Mouse (Mus musculus): ENCODE measurements at regions not wholly inside any gene's neighbourhood (a gene's known extent, or its start where the extent isn't known, plus 50 kb on each side); places are given as distances from the start of the nearest gene placed in this dataset.

DNA sequence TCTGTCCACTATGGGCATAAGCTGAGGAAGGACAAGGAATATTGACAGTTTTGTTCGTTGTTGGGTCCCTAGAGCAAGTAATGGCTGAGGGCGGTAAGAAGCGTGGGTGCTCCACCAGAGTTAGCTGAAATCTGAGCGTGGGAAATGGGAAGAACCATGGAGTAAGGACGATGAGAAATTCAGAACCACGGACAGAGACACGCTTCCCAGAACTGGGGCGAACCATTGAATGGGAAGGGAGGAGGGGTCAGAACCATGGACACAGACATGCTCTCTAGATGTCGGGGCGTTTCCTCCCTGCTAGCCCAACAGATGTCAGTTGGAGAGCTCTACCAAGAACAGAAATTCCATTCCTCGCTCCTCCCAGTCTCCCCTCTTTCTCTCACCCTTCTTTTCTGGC lies 238.2 kb upstream of the Srrm4 start:
- WGBS = 17% methylated on average over 9 of the region's 11 CpGs
- H3K9ac ChIP-seq (ENCODE audit: low read depth, low read length) = no peak overlapping the region
- no peak overlapping the region for H3K27ac ChIP-seq (ENCODE audit: low read depth, low read length)
- DNase-seq (ENCODE audit: low spot score) (peak; percentile 36), ATAC-seq (replicated peaks; ENCODE audit: low FRiP score) (no peak)
- H3K4me1 ChIP-seq (replicated peaks; ENCODE audit: control insufficient read depth, insufficient read depth, low read length) = no peaks in the 10 kb centered on the region
- H3K4me2 ChIP-seq = no peak overlapping the region
- H3K9me3 ChIP-seq (ENCODE audit: control insufficient read depth, low read length) = peaks cover 2% of the 10 kb centered on the region; the same call in 1 of the 2 replicates
- H3K4me3 ChIP-seq (ENCODE audit: low read depth, low read length) = no peak overlapping the region
- H3K36me3 ChIP-seq (ENCODE audit: control insufficient read depth, insufficient read depth, low read length) = no peaks in the 10 kb centered on the region
- no peaks in the 10 kb centered on the region for H3K27me3 ChIP-seq (replicated peaks; ENCODE audit: control insufficient read depth, insufficient read depth, low read length)

DNA sequence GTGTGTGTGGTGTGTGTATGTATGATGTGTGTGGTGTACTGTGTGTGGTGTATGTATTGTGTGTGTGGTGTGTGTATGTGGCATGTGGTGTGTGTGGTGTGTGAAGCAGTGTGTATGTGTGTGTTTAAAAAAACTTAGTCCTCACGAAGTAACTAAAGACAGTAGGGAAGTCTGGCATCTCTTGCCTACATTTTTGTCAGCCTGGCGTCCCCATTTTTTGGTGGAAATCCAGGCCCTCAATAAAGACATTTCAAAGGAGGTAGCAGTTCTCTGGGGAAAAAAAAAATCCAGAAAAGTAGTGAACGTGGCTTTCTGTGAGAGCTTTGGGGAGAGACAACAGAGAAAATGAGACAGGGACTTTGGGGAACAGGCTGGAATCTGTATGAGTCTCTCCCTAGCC lies 231.6 kb upstream of the Srrm4 start:
- Histone ChIP-seq H3K9ac (ENCODE audit: low read depth, low read length) (no peak overlapping the region), H3K27ac (ENCODE audit: low read depth, low read length) (no peak overlapping the region), H3K9me3 (ENCODE audit: control insufficient read depth, low read length) (no peaks in the 10 kb centered on the region), H3K4me2 (no peak overlapping the region), H3K27me3 (replicated peaks; ENCODE audit: control insufficient read depth, insufficient read depth, low read length) (no peaks in the 10 kb centered on the region), H3K36me3 (ENCODE audit: control insufficient read depth, insufficient read depth, low read length) (no peaks in the 10 kb centered on the region), H3K4me3 (ENCODE audit: low read depth, low read length) (no peak overlapping the region), H3K4me1 (replicated peaks; ENCODE audit: control insufficient read depth, insufficient read depth, low read length) (no peaks in the 10 kb centered on the region)
- ATAC-seq (replicated peaks; ENCODE audit: low FRiP score) (no peak), DNase-seq (ENCODE audit: low spot score) (no peak)
- 70% methylated on average over 3 of the region's 3 CpGs for WGBS

DNA sequence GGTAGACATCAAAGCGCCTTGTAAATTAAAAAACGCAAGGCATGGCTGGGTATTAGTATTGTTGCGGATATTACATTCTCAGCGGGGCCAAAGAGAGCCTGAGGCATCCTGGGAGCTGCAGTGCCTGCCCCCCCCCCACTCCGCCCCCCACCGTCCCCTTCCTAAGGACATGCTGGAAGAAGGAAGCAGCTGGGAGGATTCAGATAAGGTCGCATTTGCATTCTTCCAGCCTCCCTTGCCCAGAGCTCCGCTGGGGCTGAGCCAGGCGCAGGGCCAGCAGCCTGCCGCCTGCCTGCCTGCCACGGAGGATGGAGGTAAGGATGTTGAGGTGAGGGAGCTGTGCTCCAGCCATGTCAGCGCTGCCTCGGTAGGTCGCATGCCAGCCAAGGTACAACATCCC lies 230.5 kb upstream of the Srrm4 start:
- Histone ChIP-seq H3K4me2 (no peak overlapping the region), H3K4me3 (ENCODE audit: low read depth, low read length) (no peak overlapping the region), H3K27me3 (replicated peaks; ENCODE audit: control insufficient read depth, insufficient read depth, low read length) (no peaks in the 10 kb centered on the region), H3K9me3 (ENCODE audit: control insufficient read depth, low read length) (peaks cover under 1% of the 10 kb centered on the region; the same call in 1 of the 2 replicates), H3K9ac (ENCODE audit: low read depth, low read length) (no peak overlapping the region), H3K36me3 (ENCODE audit: control insufficient read depth, insufficient read depth, low read length) (no peaks in the 10 kb centered on the region), H3K27ac (ENCODE audit: low read depth, low read length) (no peak overlapping the region), H3K4me1 (replicated peaks; ENCODE audit: control insufficient read depth, insufficient read depth, low read length) (no peaks in the 10 kb centered on the region)
- ATAC-seq (replicated peaks; ENCODE audit: low FRiP score) (no peak), DNase-seq (ENCODE audit: low spot score) (no peak)
- 15% methylated on average over 14 of the region's 14 CpGs for WGBS

DNA sequence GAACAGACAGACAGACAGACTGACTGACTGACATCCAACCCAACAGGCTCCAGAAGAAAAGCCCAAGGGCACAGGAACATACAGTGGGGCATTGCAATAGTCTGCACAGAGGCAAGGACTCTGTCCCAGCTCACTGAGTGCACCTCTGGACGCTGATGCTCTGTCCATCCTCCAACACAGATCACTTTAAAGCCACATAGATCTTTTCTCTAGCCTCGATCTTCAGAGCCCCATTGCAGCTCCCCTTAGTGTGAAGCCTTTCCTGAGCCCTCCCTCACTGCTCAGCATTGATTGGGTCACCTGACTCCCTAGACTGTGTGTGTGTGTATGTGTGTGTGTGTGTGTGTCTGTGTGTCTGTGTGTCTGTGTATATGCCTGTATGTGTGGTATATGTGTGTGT lies 218.2 kb upstream of the Srrm4 start:
- no peaks in the 10 kb centered on the region for H3K27me3 ChIP-seq (replicated peaks; ENCODE audit: control insufficient read depth, insufficient read depth, low read length)
- H3K4me2 ChIP-seq = no peak overlapping the region
- DNase-seq (ENCODE audit: low spot score) = no peak
- 47% methylated on average over 2 of the region's 2 CpGs for WGBS
- ATAC-seq (replicated peaks; ENCODE audit: low FRiP score) = no peak
- no peaks in the 10 kb centered on the region for H3K4me1 ChIP-seq (replicated peaks; ENCODE audit: control insufficient read depth, insufficient read depth, low read length)
- H3K27ac ChIP-seq (ENCODE audit: low read depth, low read length) = no peak overlapping the region
- no peaks in the 10 kb centered on the region for H3K9me3 ChIP-seq (ENCODE audit: control insufficient read depth, low read length)
- H3K9ac ChIP-seq (ENCODE audit: low read depth, low read length) = no peak overlapping the region
- H3K36me3 ChIP-seq (ENCODE audit: control insufficient read depth, insufficient read depth, low read length) = no peaks in the 10 kb centered on the region
- H3K4me3 ChIP-seq (ENCODE audit: low read depth, low read length) = no peak overlapping the region

DNA sequence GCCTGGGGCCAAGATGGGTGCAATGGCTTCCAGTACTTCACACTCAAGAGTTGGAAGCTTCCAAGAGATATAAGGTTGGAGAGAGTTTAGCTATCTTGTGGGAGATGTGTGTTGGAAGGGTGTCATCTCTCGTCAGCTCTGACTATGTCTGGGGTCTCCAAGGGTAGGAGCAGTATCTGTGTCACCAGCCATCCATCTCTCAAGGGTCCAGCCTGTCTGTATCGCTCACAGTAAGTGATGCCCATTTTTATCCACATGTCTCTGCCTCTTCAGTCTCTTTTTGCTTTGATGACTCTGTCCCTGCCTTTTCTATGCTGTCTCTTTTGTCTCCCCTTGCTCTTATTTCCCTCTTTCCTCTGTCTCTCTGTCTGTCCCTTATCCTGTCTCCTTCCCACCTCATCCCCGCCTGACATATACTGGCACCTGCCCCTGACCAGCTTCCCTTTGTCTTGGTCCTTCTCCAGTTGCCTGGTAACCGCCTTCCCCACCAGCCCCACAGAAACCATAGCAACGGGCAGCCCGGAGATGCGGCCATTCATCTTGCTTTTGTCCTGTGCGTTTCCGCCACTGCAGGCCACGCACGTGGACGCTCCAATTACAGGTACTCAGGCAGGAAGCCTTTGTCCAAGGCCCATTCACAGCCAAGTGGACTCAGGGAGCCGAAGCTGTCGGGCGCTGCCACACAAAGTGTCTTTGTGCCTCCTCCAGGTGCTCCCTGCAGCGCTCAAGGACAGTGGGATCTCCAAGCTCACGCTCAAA lies 217.6 kb upstream of the Srrm4 start:
- Histone ChIP-seq H3K27me3 (replicated peaks; ENCODE audit: control insufficient read depth, insufficient read depth, low read length) (no peaks in the 10 kb centered on the region), H3K27ac (ENCODE audit: low read depth, low read length) (no peak overlapping the region), H3K36me3 (ENCODE audit: control insufficient read depth, insufficient read depth, low read length) (no peaks in the 10 kb centered on the region), H3K4me3 (ENCODE audit: low read depth, low read length) (no peak overlapping the region), H3K4me1 (replicated peaks; ENCODE audit: control insufficient read depth, insufficient read depth, low read length) (no peaks in the 10 kb centered on the region), H3K9ac (ENCODE audit: low read depth, low read length) (no peak overlapping the region), H3K4me2 (no peak overlapping the region), H3K9me3 (ENCODE audit: control insufficient read depth, low read length) (no peaks in the 10 kb centered on the region)
- no peak for DNase-seq (ENCODE audit: low spot score)
- ATAC-seq (replicated peaks; ENCODE audit: low FRiP score) = no peak
- 62% methylated on average over 17 of the region's 17 CpGs for WGBS

DNA sequence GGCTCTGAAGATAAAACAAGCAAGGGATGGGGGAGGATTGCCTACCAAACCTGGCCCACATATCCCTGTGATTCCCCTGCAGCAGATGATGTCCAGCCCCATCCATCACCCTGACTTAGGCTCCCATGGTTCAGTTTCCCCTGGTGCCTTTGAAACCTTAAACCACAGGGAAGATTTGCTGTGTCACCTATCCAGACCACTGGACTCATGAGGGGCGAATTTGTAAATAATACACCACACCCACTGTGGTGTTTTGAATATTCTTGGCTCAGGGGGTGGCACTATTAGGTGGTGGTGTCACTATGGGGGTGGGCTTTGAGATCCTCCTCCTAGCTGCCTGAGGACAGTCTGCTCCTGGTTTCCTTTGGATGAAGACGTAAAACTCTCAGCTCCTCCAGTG lies 205.8 kb upstream of the Srrm4 start:
- no peaks in the 10 kb centered on the region for H3K4me1 ChIP-seq (replicated peaks; ENCODE audit: control insufficient read depth, insufficient read depth, low read length)
- H3K27ac ChIP-seq (ENCODE audit: low read depth, low read length) = no peak overlapping the region
- H3K9ac ChIP-seq (ENCODE audit: low read depth, low read length) = no peak overlapping the region
- no peaks in the 10 kb centered on the region for H3K9me3 ChIP-seq (ENCODE audit: control insufficient read depth, low read length)
- no peak for ATAC-seq (replicated peaks; ENCODE audit: low FRiP score)
- H3K4me3 ChIP-seq (ENCODE audit: low read depth, low read length) = no peak overlapping the region
- no peaks in the 10 kb centered on the region for H3K27me3 ChIP-seq (replicated peaks; ENCODE audit: control insufficient read depth, insufficient read depth, low read length)
- 41% methylated on average over 2 of the region's 2 CpGs for WGBS
- no peaks in the 10 kb centered on the region for H3K36me3 ChIP-seq (ENCODE audit: control insufficient read depth, insufficient read depth, low read length)
- DNase-seq (ENCODE audit: low spot score) = no peak
- no peak overlapping the region for H3K4me2 ChIP-seq

DNA sequence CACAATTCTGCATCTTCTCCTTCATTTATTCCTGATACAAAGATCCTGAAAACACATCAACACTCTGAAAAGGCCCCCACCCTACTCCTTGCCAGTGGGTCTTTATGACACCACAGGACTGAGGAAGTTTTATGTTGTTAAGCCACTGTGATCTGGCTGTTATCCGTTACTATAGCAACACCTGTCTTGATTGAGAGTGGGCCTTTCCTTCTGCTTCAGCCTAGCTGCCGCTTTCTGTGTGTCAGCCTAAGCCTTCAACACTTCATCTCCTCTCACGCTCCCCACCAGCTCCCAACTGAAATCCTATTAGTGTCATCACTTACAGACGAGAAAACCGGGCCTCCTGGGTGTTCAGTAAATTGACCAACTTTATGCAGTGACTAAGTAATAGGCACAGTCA lies 203.6 kb upstream of the Srrm4 start:
- Histone ChIP-seq H3K4me3 (ENCODE audit: low read depth, low read length) (no peak overlapping the region), H3K4me1 (replicated peaks; ENCODE audit: control insufficient read depth, insufficient read depth, low read length) (no peaks in the 10 kb centered on the region), H3K9ac (ENCODE audit: low read depth, low read length) (no peak overlapping the region), H3K27me3 (replicated peaks; ENCODE audit: control insufficient read depth, insufficient read depth, low read length) (no peaks in the 10 kb centered on the region), H3K4me2 (no peak overlapping the region), H3K9me3 (ENCODE audit: control insufficient read depth, low read length) (no peaks in the 10 kb centered on the region), H3K27ac (ENCODE audit: low read depth, low read length) (no peak overlapping the region), H3K36me3 (ENCODE audit: control insufficient read depth, insufficient read depth, low read length) (no peaks in the 10 kb centered on the region)
- WGBS = 49% methylated on average over 5 of the region's 5 CpGs
- ATAC-seq (replicated peaks; ENCODE audit: low FRiP score) = no peak
- DNase-seq (ENCODE audit: low spot score) = no peak

DNA sequence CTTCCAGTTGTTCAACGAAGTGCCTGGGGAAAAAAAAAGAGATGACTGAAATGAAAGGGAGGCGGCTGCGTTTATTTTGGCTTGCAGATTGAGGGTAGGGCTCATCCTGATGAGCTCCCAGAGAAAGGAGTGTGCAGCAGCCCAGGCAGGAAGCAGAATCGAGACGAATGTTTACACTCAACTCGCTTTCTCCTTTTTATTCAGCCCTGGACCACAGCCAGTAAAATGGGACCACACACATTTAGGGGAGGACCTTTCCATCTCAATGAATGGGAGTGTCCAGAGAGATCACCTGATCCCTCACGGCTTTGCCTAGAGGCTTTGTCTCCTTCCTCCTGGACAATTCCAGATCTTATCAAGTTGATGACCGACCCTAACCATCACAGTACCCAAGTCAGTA lies 198.8 kb upstream of the Srrm4 start:
- H3K36me3 ChIP-seq (ENCODE audit: control insufficient read depth, insufficient read depth, low read length) = no peaks in the 10 kb centered on the region
- ATAC-seq (replicated peaks; ENCODE audit: low FRiP score) (no peak), DNase-seq (ENCODE audit: low spot score) (no peak)
- no peak overlapping the region for H3K4me3 ChIP-seq (ENCODE audit: low read depth, low read length)
- WGBS = 69% methylated on average over 8 of the region's 8 CpGs
- peaks cover 2% of the 10 kb centered on the region; the same call in 1 of the 2 replicates for H3K9me3 ChIP-seq (ENCODE audit: control insufficient read depth, low read length)
- no peak overlapping the region for H3K9ac ChIP-seq (ENCODE audit: low read depth, low read length)
- H3K4me1 ChIP-seq (replicated peaks; ENCODE audit: control insufficient read depth, insufficient read depth, low read length) = no peaks in the 10 kb centered on the region
- no peak overlapping the region for H3K4me2 ChIP-seq
- H3K27ac ChIP-seq (ENCODE audit: low read depth, low read length) = no peak overlapping the region
- no peaks in the 10 kb centered on the region for H3K27me3 ChIP-seq (replicated peaks; ENCODE audit: control insufficient read depth, insufficient read depth, low read length)

DNA sequence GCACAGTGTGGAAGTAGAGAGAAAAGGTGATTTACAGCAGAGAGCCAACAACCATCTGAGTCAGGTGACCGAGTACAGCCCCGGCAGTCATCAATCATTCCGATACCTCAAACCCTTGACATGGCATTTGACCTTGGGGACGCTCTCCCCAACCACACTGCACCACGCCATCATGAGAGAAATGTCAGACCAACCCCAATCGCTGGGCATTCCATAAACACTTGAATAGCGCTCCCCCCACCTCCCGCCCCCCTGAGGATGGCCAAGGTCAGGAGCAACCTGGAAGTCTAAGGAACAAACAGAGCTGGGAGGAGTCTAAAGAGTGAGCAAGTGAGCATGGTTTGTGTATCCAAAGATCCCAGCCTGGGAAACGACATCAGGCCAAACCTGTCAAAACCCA lies 198.2 kb upstream of the Srrm4 start:
- Histone ChIP-seq H3K27me3 (replicated peaks; ENCODE audit: control insufficient read depth, insufficient read depth, low read length) (no peaks in the 10 kb centered on the region), H3K9ac (ENCODE audit: low read depth, low read length) (no peak overlapping the region), H3K27ac (ENCODE audit: low read depth, low read length) (no peak overlapping the region), H3K4me1 (replicated peaks; ENCODE audit: control insufficient read depth, insufficient read depth, low read length) (no peaks in the 10 kb centered on the region), H3K36me3 (ENCODE audit: control insufficient read depth, insufficient read depth, low read length) (no peaks in the 10 kb centered on the region), H3K4me2 (no peak overlapping the region), H3K9me3 (ENCODE audit: control insufficient read depth, low read length) (peaks cover 2% of the 10 kb centered on the region; the same call in 1 of the 2 replicates), H3K4me3 (ENCODE audit: low read depth, low read length) (no peak overlapping the region)
- WGBS = 71% methylated on average over 9 of the region's 9 CpGs
- no peak for ATAC-seq (replicated peaks; ENCODE audit: low FRiP score)
- DNase-seq (ENCODE audit: low spot score) = no peak

Data from liver, embryonic 11.5 days (tissue).